Mouse (Mus musculus): ENCODE measurements at regions not wholly inside any gene's neighbourhood (a gene's known extent, or its start where the extent isn't known, plus 50 kb on each side); places are given as distances from the start of the nearest gene placed in this dataset.

GRCm38 (mm10) chr14:68973636-68974101, 320.4 kb downstream of the Synb start:
- peak; percentile 31 to 43 for DNase-seq

GRCm38 (mm10) chr14:68966758-68967157, 327.3 kb downstream of the Synb start:
- peak; percentile 62 to 75 for DNase-seq

GRCm38 (mm10) chr14:68954577-68955460, 339.3 kb downstream of the Synb start:
- DNase-seq: no peak

GRCm38 (mm10) chr14:68945906-68946305, 348.2 kb downstream of the Synb start:
- no peak for DNase-seq

- DNase-seq: no peak
These were observed 348.7 kb downstream of the Synb start for GRCm38 (mm10) chr14:68945434-68945833.

GRCm38 (mm10) chr14:68941759-68942158, 352.3 kb downstream of the Synb start:
- DNase-seq: no peak

- no peak for DNase-seq
These were observed 352.9 kb downstream of the Synb start for GRCm38 (mm10) chr14:68941132-68941690.

GRCm38 (mm10) chr14:68935303-68935662, 358.8 kb downstream of the Synb start:
- DNase-seq: no peak

- DNase-seq: peak; percentile 12 to 20
These were observed 359.3 kb downstream of the Synb start for GRCm38 (mm10) chr14:68934611-68935302.

GRCm38 (mm10) chr14:68927814-68928213, 366.3 kb downstream of the Synb start:
- DNase-seq: no peak

GRCm38 (mm10) chr14:68923054-68923453, 371.0 kb downstream of the Synb start:
- DNase-seq: peak; percentile 89 to 92

GRCm38 (mm10) chr14:68922035-68922434, 372.1 kb downstream of the Synb start:
- DNase-seq: no peak

GRCm38 (mm10) chr14:68918526-68919045, 375.5 kb downstream of the Synb start:
- DNase-seq: no peak

GRCm38 (mm10) chr14:68899921-68900320, 394.2 kb downstream of the Synb start:
- no peak for DNase-seq

GRCm38 (mm10) chr14:68877171-68877570, 416.9 kb downstream of the Synb start:
- no peak for DNase-seq

- no peak for DNase-seq
These were observed 433.0 kb downstream of the Synb start for GRCm38 (mm10) chr14:68861071-68861470.

- no peak for DNase-seq
These were observed 436.2 kb downstream of the Synb start for GRCm38 (mm10) chr14:68857948-68858347.

GRCm38 (mm10) chr14:68848506-68848905, 445.6 kb downstream of the Synb start:
- DNase-seq: no peak

GRCm38 (mm10) chr14:68847609-68848008, 446.5 kb downstream of the Synb start:
- DNase-seq: peak in 1 of 2 experiments; percentile 4

GRCm38 (mm10) chr14:68820241-68820640, 473.9 kb downstream of the Synb start:
- DNase-seq: peak; percentile 26 to 49

GRCm38 (mm10) chr14:68808976-68809375, 485.1 kb downstream of the Synb start:
- DNase-seq: no peak

GRCm38 (mm10) chr14:68807918-68808317, 486.2 kb downstream of the Synb start:
- DNase-seq: no peak

GRCm38 (mm10) chr14:68806646-68807045, 487.5 kb downstream of the Synb start:
- no peak for DNase-seq
